8 mouse cellular contexts compared by ENCODE assay signal in genomic region chr16:5203200-5203599, GRCm38 (mm10). TPM values are rescaled to one million over a fixed set of nuclear protein-coding genes. Genes with fewer than 3 reads are reported as not detected.
DNase-seq lines count a peak whose midpoint lies in the region; ATAC-seq and TF ChIP-seq lines count a peak whose summit lies in the region.

No protein-coding gene starts in this region.

- no peak for TF ChIP-seq CTCF in G1E (IDR thresholded peaks at IDR 0.05; ENCODE audit: low read depth, low read length)

- H3K4me3 ChIP-seq in G1E (ENCODE audit: low read depth, low read length) (peak overlapping the region; percentile 97), macrophage (ENCODE audit: inconsistent target) (peak overlapping the region; percentile 63)
- peak overlapping the region; percentile 81 for H3K4me3 ChIP-seq in forebrain, embryonic 13.5 days
- peak overlapping the region; percentile 89 for H3K4me3 ChIP-seq in stomach, embryonic 15.5 days (replicated peaks)

- no peaks in the 10 kb centered on the region for H3K9me3 ChIP-seq in G1E (replicated peaks)
- H3K9me3 ChIP-seq in forebrain, embryonic 13.5 days (replicated peaks), result no peaks in the 10 kb centered on the region
- no peaks in the 10 kb centered on the region for H3K9me3 ChIP-seq in stomach, embryonic 15.5 days

- peaks cover 21% of the 10 kb centered on the region for H3K4me1 ChIP-seq in G1E (ENCODE audit: insufficient read depth, low read depth, low read length)
- peaks cover 6% of the 10 kb centered on the region for H3K4me1 ChIP-seq in forebrain, embryonic 13.5 days
- H3K4me1 ChIP-seq in stomach, embryonic 15.5 days, result 0 out of 2 replicates have a peak, but pooled peaks cover 7% of the 10 kb centered on the region

- 2% methylated on average over 32 of the region's 36 CpGs for WGBS in forebrain, embryonic 13.5 days
- 0% methylated on average over 36 of the region's 36 CpGs for WGBS in macrophage (ENCODE audit: missing documents)
- 1% methylated on average over 36 of the region's 36 CpGs for WGBS in stomach, embryonic 15.5 days

- no peak overlapping the region for H3K27ac ChIP-seq in forebrain, embryonic 13.5 days
- H3K27ac ChIP-seq in macrophage, result peak overlapping the region; percentile 61
- 0 out of 2 replicates have a peak overlapping the region, but pooled peaks have one; percentile 0 for H3K27ac ChIP-seq in stomach, embryonic 15.5 days

- peak overlapping the region; percentile 71 for H3K9ac ChIP-seq in forebrain, embryonic 13.5 days
- peak overlapping the region; percentile 26 for H3K9ac ChIP-seq in stomach, embryonic 15.5 days

- H3K27me3 ChIP-seq in G1E (ENCODE audit: insufficient read depth, low read length), result no peaks in the 10 kb centered on the region
- peaks cover 14% of the 10 kb centered on the region for H3K27me3 ChIP-seq in forebrain, embryonic 13.5 days
- H3K27me3 ChIP-seq in stomach, embryonic 15.5 days (replicated peaks), result no peaks in the 10 kb centered on the region

- H3K79me2 ChIP-seq in macrophage (ENCODE audit: inconsistent target), result peaks cover 34% of the 10 kb centered on the region

- ATAC-seq in G1E (ENCODE audit: extremely low read depth, insufficient number of reproducible peaks, low FRiP score, poor library complexity, severe bottlenecking), result no peak
- ATAC-seq in forebrain, embryonic 13.5 days, result peak; percentile 50; the same call in 1 of the 2 replicates
- peak; percentile 21; the same call in 1 of the 2 replicates for ATAC-seq in stomach, embryonic 15.5 days (ENCODE audit: insufficient read depth, low FRiP score, low read depth)

- peak overlapping the region; percentile 95 for H3K4me2 ChIP-seq in forebrain, embryonic 13.5 days
- H3K4me2 ChIP-seq in stomach, embryonic 15.5 days, result peak overlapping the region; percentile 98

- H3K36me3 ChIP-seq in G1E (replicated peaks) (peaks cover 55% of the 10 kb centered on the region), macrophage (ENCODE audit: inconsistent target) (peaks cover 32% of the 10 kb centered on the region)
- no peaks in the 10 kb centered on the region for H3K36me3 ChIP-seq in forebrain, embryonic 13.5 days (ENCODE audit: poor library complexity, severe bottlenecking)
- H3K36me3 ChIP-seq in stomach, embryonic 15.5 days, result peaks cover 5% of the 10 kb centered on the region; the same call in 1 of the 2 replicates

- peak; percentile 29 for DNase-seq in gastrocnemius, postnatal 10 days
- DNase-seq in gastrocnemius, adult 8-10 months (ENCODE audit: low spot score in 2 of 2), result no peak
- DNase-seq in G1E (ENCODE audit: low spot score), result peak; percentile 48
- peak; percentile 11 for DNase-seq in kidney, adult 9 months
- DNase-seq in right cerebral cortex, postnatal 36 days (ENCODE audit: low spot score in 2 of 2), result no peak

RNA-seq across cellular contexts. Expression of gene Nagpa, which starts 0.6 kb away (rescaled TPM):
- total RNA-seq in gastrocnemius, postnatal 10 days (2021), result 1 to 10 TPM; 6.6 to 7.0 TPM
- 1 to 10 TPM; 6.2 to 7.3 (median 6.6) TPM for total RNA-seq in gastrocnemius, adult 8-10 months (2022)
- 9.7 and 12.3 TPM in 2 replicates for total RNA-seq in G1E (2014; fragmentation: Nextera tagmentation)
- total RNA-seq in G1E (2017), result 31.3 and 31.6 TPM in 2 replicates
- 21.6 and 22.0 TPM in 2 replicates for polyA plus RNA-seq in G1E (2012)
- polyA plus RNA-seq in forebrain, embryonic 13.5 days (2015; fragmentation: Nextera tagmentation; extraction: Ambion mirVana), result 8.5 and 9.4 TPM in 2 replicates
- 10 to 100 TPM in 21 of 26 experiments, 1 to 10 TPM in 5; 5.3 to 37.8 (median 17.8) TPM for total RNA-seq in macrophage (2018; cell fraction: chromatin; rRNA removed)
- 10 to 100 TPM; 39.3 to 77.6 (median 58.5) TPM for total RNA-seq in macrophage (2018; cell fraction: cytosol; rRNA removed)
- 10 to 100 TPM; 21.5 to 97.8 (median 63.2) TPM for total RNA-seq in macrophage (2018; cell fraction: nucleus; rRNA removed)
- polyA plus RNA-seq in macrophage (2018), result 75.7 to 106 TPM (median 79.8 TPM) in 3 replicates
- 21.1 and 22.1 TPM in 2 replicates for polyA plus RNA-seq in stomach, embryonic 15.5 days (2015; fragmentation: Nextera tagmentation; extraction: Ambion mirVana)

RNA-seq across cellular contexts. Expression of gene AU021092, which starts 18.9 kb away (rescaled TPM):
- total RNA-seq in gastrocnemius, postnatal 10 days (2021), result 1 to 10 TPM; 6.1 to 6.2 TPM
- 1 to 10 TPM; 2.7 to 3.5 (median 3.0) TPM for total RNA-seq in gastrocnemius, adult 8-10 months (2022)
- total RNA-seq in G1E (2014; fragmentation: Nextera tagmentation) (not detected in 2 replicates), G1E (2017) (not detected in 2 replicates)
- polyA plus RNA-seq in G1E (2012) (not detected in 2 replicates), macrophage (2018) (not detected in 3 replicates)
- polyA plus RNA-seq in forebrain, embryonic 13.5 days (2015; fragmentation: Nextera tagmentation; extraction: Ambion mirVana), result 8.5 and 10.3 TPM in 2 replicates
- not detected for total RNA-seq in macrophage (2018; cell fraction: chromatin; rRNA removed)
- total RNA-seq in macrophage (2018; cell fraction: cytosol; rRNA removed), result not detected
- total RNA-seq in macrophage (2018; cell fraction: nucleus; rRNA removed), result not detected
- polyA plus RNA-seq in stomach, embryonic 15.5 days (2015; fragmentation: Nextera tagmentation; extraction: Ambion mirVana), result 3.9 and 5.3 TPM in 2 replicates

RNA-seq across cellular contexts. Expression of gene Alg1, which starts 30.2 kb away (rescaled TPM):
- total RNA-seq in gastrocnemius, postnatal 10 days (2021), result 10 to 100 TPM; 12.0 to 13.8 TPM
- 10 to 100 TPM; 10.5 to 11.8 (median 11.0) TPM for total RNA-seq in gastrocnemius, adult 8-10 months (2022)
- total RNA-seq in G1E (2014; fragmentation: Nextera tagmentation) (13.4 and 16.7 TPM in 2 replicates), G1E (2017) (19.6 and 20.2 TPM in 2 replicates)
- polyA plus RNA-seq in G1E (2012) (4.3 and 5.3 TPM in 2 replicates), macrophage (2018) (12.8 to 37.1 TPM (median 35.5 TPM) in 3 replicates)
- 26.3 and 30.0 TPM in 2 replicates for polyA plus RNA-seq in forebrain, embryonic 13.5 days (2015; fragmentation: Nextera tagmentation; extraction: Ambion mirVana)
- total RNA-seq in macrophage (2018; cell fraction: chromatin; rRNA removed), result 10 to 100 TPM; 10.6 to 76.1 (median 36.0) TPM
- 10 to 100 TPM; 21.2 to 39.7 (median 31.1) TPM for total RNA-seq in macrophage (2018; cell fraction: cytosol; rRNA removed)
- 10 to 100 TPM; 13.3 to 57.3 (median 40.5) TPM for total RNA-seq in macrophage (2018; cell fraction: nucleus; rRNA removed)
- 32.3 and 34.5 TPM in 2 replicates for polyA plus RNA-seq in stomach, embryonic 15.5 days (2015; fragmentation: Nextera tagmentation; extraction: Ambion mirVana)

RNA-seq across cellular contexts. Expression of gene Eef2kmt, which starts 52.6 kb away (rescaled TPM):
- 10 to 100 TPM in 1 of 2 experiments, 1 to 10 TPM in 1; 9.7 to 13.4 TPM for total RNA-seq in gastrocnemius, postnatal 10 days (2021)
- total RNA-seq in gastrocnemius, adult 8-10 months (2022), result 1 to 10 TPM; 6.7 to 10.0 (median 8.0) TPM
- 21.2 and 29.9 TPM in 2 replicates for total RNA-seq in G1E (2014; fragmentation: Nextera tagmentation)
- total RNA-seq in G1E (2017), result 20.3 and 24.5 TPM in 2 replicates
- polyA plus RNA-seq in G1E (2012), result 2.7 and 3.6 TPM in 2 replicates
- 7.2 and 9.5 TPM in 2 replicates for polyA plus RNA-seq in forebrain, embryonic 13.5 days (2015; fragmentation: Nextera tagmentation; extraction: Ambion mirVana)
- 10 to 100 TPM in 15 of 26 experiments, 1 to 10 TPM in 11; 1.3 to 28.7 (median 13.0) TPM for total RNA-seq in macrophage (2018; cell fraction: chromatin; rRNA removed)
- 10 to 100 TPM in 23 of 26 experiments, 1 to 10 TPM in 3; 7.1 to 17.3 (median 13.3) TPM for total RNA-seq in macrophage (2018; cell fraction: cytosol; rRNA removed)
- 10 to 100 TPM in 13 of 26 experiments, 1 to 10 TPM in 13; 2.8 to 24.8 (median 9.6) TPM for total RNA-seq in macrophage (2018; cell fraction: nucleus; rRNA removed)
- polyA plus RNA-seq in macrophage (2018), result 7.8 to 17.8 TPM (median 12.3 TPM) in 3 replicates
- polyA plus RNA-seq in stomach, embryonic 15.5 days (2015; fragmentation: Nextera tagmentation; extraction: Ambion mirVana), result 31.5 and 33.7 TPM in 2 replicates

RNA-seq across cellular contexts. Expression of gene Sec14l5, which starts 56.3 kb away (rescaled TPM):
- total RNA-seq in gastrocnemius, postnatal 10 days (2021), result 10 to 100 TPM in 1 of 2 experiments, 1 to 10 TPM in 1; 8.8 to 13.3 TPM
- total RNA-seq in gastrocnemius, adult 8-10 months (2022), result 10 to 100 TPM in 2 of 4 experiments, 1 to 10 TPM in 2; 8.2 to 10.6 (median 9.9) TPM
- not detected in 2 replicates for total RNA-seq in G1E (2014; fragmentation: Nextera tagmentation)
- total RNA-seq in G1E (2017), result under 0.01 and 0.11 TPM in 2 replicates
- not detected in 2 replicates for polyA plus RNA-seq in G1E (2012)
- 0.10 and 0.18 TPM in 2 replicates for polyA plus RNA-seq in forebrain, embryonic 13.5 days (2015; fragmentation: Nextera tagmentation; extraction: Ambion mirVana)
- under 1 TPM in 3 of 26 experiments, not detected in 23; 0.11 to 0.20 (median 0.20) TPM for total RNA-seq in macrophage (2018; cell fraction: chromatin; rRNA removed)
- total RNA-seq in macrophage (2018; cell fraction: cytosol; rRNA removed), result not detected
- under 1 TPM in 1 of 26 experiments, not detected in 25; 0.19 TPM for total RNA-seq in macrophage (2018; cell fraction: nucleus; rRNA removed)
- polyA plus RNA-seq in macrophage (2018), result not detected in 3 replicates
- 0.05 and 0.14 TPM in 2 replicates for polyA plus RNA-seq in stomach, embryonic 15.5 days (2015; fragmentation: Nextera tagmentation; extraction: Ambion mirVana)

Comparison
In these comparisons a context has a peak if more than half of its experiments do, and no peak if none do; other contexts are left out.
1. DNase-seq: peak in gastrocnemius, postnatal 10 days (single experiment), G1E (single experiment) and kidney, adult 9 months (single experiment); none in gastrocnemius, adult 8-10 months (0 of 2) and right cerebral cortex, postnatal 36 days (0 of 2).
2. Peak in every context shown above with its lines, with median percentiles within 50 percentile points of each other: H3K4me3 ChIP-seq.